ENCODE assay signal across 10 mouse cellular contexts in genomic region chr17:8388463-8388862, GRCm38 (mm10). TPM values are rescaled to one million over a fixed set of nuclear protein-coding genes. Genes with fewer than 3 reads are reported as not detected.
DNase-seq lines count a peak whose midpoint lies in the region; ATAC-seq and TF ChIP-seq lines count a peak whose summit lies in the region.
"Had no signal": no experiment of that assay in that cellular context is flagged by ENCODE, and none has a peak within 500 bp of the region (broad histone marks: within the 10 kb centered on the region; RNA-seq: fewer than 3 reads in every experiment).

No protein-coding gene starts in this region.

- peak overlapping the region; percentile 46 for H3K9ac ChIP-seq in hindbrain, embryonic 14.5 days
- no peak overlapping the region for H3K9ac ChIP-seq in lung, postnatal 0 days (replicated peaks; ENCODE audit: low read depth)

- peak overlapping the region; percentile 48 for H3K4me2 ChIP-seq in hindbrain, embryonic 14.5 days (replicated peaks)
- no peak overlapping the region for H3K4me2 ChIP-seq in lung, postnatal 0 days (replicated peaks; ENCODE audit: low read depth, low read length)

- WGBS in hindbrain, embryonic 14.5 days = 2% methylated on average over 13 of the region's 13 CpGs
- WGBS in lung, postnatal 0 days = 2% methylated on average over 13 of the region's 13 CpGs

- ATAC-seq in hindbrain, embryonic 14.5 days (ENCODE audit: low FRiP score) = no peak
- ATAC-seq in lung, postnatal 0 days = no peak

- no peak overlapping the region for H3K27ac ChIP-seq in hindbrain, embryonic 14.5 days
- H3K27ac ChIP-seq in lung, postnatal 0 days (ENCODE audit: low read length) = no peak overlapping the region

- peaks cover 45% of the 10 kb centered on the region for H3K27me3 ChIP-seq in hindbrain, embryonic 14.5 days (ENCODE audit: control insufficient read depth, insufficient read depth, low read length)
- peaks cover 8% of the 10 kb centered on the region for H3K27me3 ChIP-seq in lung, postnatal 0 days (replicated peaks; ENCODE audit: insufficient read depth, low read length)

- no peaks in the 10 kb centered on the region for H3K36me3 ChIP-seq in hindbrain, embryonic 14.5 days (replicated peaks; ENCODE audit: control insufficient read depth, insufficient read depth)
- no peaks in the 10 kb centered on the region for H3K36me3 ChIP-seq in lung, postnatal 0 days (ENCODE audit: insufficient read depth, low read length)
- H3K36me3 ChIP-seq: G1E had no signal

- peak; percentile 83 to 85 for DNase-seq in cerebellum, postnatal 10 days
- no peak for DNase-seq in cerebellum, adult 8-10 months
- DNase-seq in CD4-positive, CD25-positive, alpha-beta regulatory T cell, adult 2 months (ENCODE audit: low read depth, low spot score) = peak; percentile 71
- DNase-seq in embryo, embryonic 10.5 days (ENCODE audit: low spot score) = peak; percentile 80
- DNase-seq in hindbrain, embryonic 14.5 days (ENCODE audit: low spot score) = peak; percentile 71
- no peak for DNase-seq in lung, postnatal 0 days (ENCODE audit: low spot score)
- DNase-seq in right cerebral cortex, adult 2 months (ENCODE audit: low spot score in 2 of 2) = peak; percentile 65 to 71
- DNase-seq in spleen, postnatal 4 days (ENCODE audit: low spot score in 2 of 2) = no peak

- H3K4me3 ChIP-seq in hindbrain, embryonic 14.5 days (replicated peaks; ENCODE audit: low read length) = peak overlapping the region; percentile 31
- no peak overlapping the region for H3K4me3 ChIP-seq in lung, postnatal 0 days (ENCODE audit: low read depth, low read length)

- peak; percentile 61 for TF ChIP-seq CTCF in lung, postnatal 0 days (IDR thresholded peaks at IDR 0.05)

- H3K9me3 ChIP-seq in hindbrain, embryonic 14.5 days (ENCODE audit: control insufficient read depth, low read length) = no peaks in the 10 kb centered on the region
- H3K9me3 ChIP-seq in lung, postnatal 0 days (ENCODE audit: low read length) = no peaks in the 10 kb centered on the region
- H3K9me3 ChIP-seq: G1E had no signal

- no peak for TF ChIP-seq EP300 in lung, postnatal 0 days (IDR thresholded peaks at IDR 0.05)

- peaks cover 8% of the 10 kb centered on the region; the same call in 1 of the 2 replicates for H3K4me1 ChIP-seq in hindbrain, embryonic 14.5 days (replicated peaks; ENCODE audit: control insufficient read depth, insufficient read depth, low read length)
- no peaks in the 10 kb centered on the region for H3K4me1 ChIP-seq in lung, postnatal 0 days (ENCODE audit: insufficient read depth, low read depth, low read length)

RNA-seq across cellular contexts. Expression of gene T2, which starts 32.7 kb away (rescaled TPM):
- polyA plus RNA-seq in hindbrain, embryonic 14.5 days (2014; fragmentation: Nextera tagmentation; extraction: Ambion mirVana) = 0.31 and 0.53 TPM in 2 replicates
- 0.93 and 1.3 TPM in 2 replicates for polyA plus RNA-seq in lung, postnatal 0 days (2015; fragmentation: Nextera tagmentation; extraction: Ambion mirVana)
- polyA plus RNA-seq: G1E had no signal

RNA-seq across cellular contexts. Expression of gene T, which starts 45.8 kb away (rescaled TPM):
- polyA plus RNA-seq in hindbrain, embryonic 14.5 days (2014; fragmentation: Nextera tagmentation; extraction: Ambion mirVana) = 0.22 and 0.27 TPM in 2 replicates
- polyA plus RNA-seq in lung, postnatal 0 days (2015; fragmentation: Nextera tagmentation; extraction: Ambion mirVana) = not detected in 2 replicates
- polyA plus RNA-seq: G1E had no signal

RNA-seq across cellular contexts. Expression of gene Prr18, which starts 51.2 kb away (rescaled TPM):
- polyA plus RNA-seq in hindbrain, embryonic 14.5 days (2014; fragmentation: Nextera tagmentation; extraction: Ambion mirVana) = 20.9 and 22.7 TPM in 2 replicates
- polyA plus RNA-seq in lung, postnatal 0 days (2015; fragmentation: Nextera tagmentation; extraction: Ambion mirVana) = 7.6 and 7.7 TPM in 2 replicates
- polyA plus RNA-seq: heart, embryonic 14.5 days had no signal

Comparison
In these comparisons a context has a peak if more than half of its experiments do, and no peak if none do; other contexts are left out.
1. DNase-seq: peak in cerebellum, postnatal 10 days (2 of 2), CD4-positive, CD25-positive, alpha-beta regulatory T cell, adult 2 months (single experiment), embryo, embryonic 10.5 days (single experiment), hindbrain, embryonic 14.5 days (single experiment) and right cerebral cortex, adult 2 months (2 of 2); none in cerebellum, adult 8-10 months (single experiment), lung, postnatal 0 days (single experiment) and spleen, postnatal 4 days (0 of 2).